Mouse (Mus musculus): ENCODE results near the gene Tecpr2.
A peak's percentile ranks its signal among the peaks of the same experiment; 100 is the strongest.

The Tecpr2 gene

DNA sequence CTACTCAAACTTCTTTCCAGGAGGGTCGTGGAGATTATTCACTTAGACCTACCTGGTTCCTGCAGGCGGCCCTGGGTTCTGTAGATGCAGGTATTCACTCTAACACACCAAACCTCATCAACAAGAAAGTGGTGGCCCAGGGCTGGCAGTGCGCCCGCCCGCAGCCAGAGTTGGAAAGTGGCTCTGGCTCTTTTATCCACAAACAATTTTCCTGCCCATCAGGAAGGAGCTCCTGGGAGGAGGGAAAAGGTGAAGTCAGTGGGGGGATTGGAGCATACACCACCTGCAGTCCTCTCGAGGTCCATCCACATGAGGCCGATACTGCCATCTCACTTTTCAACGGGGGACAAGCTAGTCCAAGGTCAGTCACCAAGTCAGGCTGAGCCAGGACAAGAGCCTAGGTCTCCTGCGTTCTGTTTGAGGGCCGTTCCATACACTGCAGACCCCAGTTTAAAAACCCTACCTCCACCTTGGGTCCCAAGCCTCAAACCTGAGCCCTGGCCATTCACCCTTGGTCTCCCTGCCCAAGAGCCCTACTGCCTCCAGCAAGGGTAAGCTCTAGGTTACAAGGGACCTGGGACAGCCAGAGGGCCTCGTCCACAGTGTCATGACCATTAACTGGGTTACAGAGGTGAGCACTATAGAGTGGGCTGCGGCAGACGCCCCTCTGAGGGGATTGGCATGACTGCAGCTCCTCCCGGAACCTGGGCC, 89.0 kb downstream of the Tecpr2 start:
- no peak for DNase-seq (ENCODE audit: low spot score)

DNA sequence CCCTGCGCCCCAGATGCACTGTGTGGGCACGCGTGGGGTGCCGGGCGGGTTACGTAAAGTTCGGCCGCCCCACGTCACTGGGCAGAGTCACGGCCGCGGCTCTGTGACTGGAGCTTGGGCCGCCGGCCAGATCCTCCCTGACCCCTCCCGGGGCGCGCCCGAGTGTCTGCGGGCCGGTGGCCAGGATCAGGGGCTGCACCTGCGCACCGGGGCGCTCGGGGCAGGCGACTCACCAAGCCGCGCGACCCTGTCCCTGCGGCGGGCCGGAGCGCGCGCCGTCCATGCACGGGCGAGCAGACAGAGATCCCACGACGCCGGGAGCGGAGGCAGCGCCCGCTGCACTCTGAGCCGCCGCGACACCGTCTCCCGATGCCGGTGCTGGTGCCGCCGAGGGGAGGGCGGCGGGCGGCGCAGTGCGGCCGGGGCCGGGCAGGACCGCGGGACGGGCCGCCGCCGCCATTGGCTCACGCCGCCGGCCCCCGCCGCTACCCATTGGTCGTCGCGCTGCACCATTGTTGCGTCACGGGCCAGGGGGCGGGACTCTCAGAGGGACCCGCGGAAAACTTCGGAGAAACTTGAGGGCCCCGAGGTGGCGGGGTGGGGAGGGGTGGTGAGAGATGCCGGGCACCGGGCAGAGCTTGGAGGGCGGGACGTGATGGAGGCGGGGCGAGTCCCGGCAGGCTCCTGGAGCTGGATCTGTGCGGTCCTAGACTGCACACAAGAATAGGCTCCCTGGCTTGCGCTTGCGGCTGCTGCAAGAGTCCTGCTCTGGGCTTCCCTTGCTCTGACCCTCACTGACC, 89.7 kb downstream of the Tecpr2 start, which contains the start of gene Ankrd9:
Gene Ankrd9, minus strand, starts transcription at position 434 of the 800 bp plus-strand sequence.
- DNase-seq (ENCODE audit: low spot score) = peak; percentile 93

DNA sequence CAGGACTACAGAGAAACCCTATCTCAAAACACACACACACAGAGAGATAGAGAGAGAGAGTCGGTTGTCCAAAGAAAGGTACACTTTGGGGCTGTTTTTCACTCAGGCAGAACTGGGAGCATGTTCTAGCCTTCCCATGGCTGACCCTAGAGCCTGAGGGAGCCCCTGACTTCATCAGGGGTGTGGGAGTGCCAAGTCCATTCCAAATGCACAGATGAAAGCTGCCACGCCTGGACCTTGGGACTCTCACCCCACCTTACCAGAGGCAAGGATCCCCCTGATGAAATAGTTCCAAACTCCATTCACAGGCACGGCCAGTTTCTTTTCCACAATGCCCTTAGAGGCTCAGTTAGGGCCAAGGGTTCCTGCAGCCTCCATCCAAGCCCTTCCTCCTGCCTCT, 90.7 kb downstream of the Tecpr2 start:
- no peak for DNase-seq (ENCODE audit: low spot score)

DNA sequence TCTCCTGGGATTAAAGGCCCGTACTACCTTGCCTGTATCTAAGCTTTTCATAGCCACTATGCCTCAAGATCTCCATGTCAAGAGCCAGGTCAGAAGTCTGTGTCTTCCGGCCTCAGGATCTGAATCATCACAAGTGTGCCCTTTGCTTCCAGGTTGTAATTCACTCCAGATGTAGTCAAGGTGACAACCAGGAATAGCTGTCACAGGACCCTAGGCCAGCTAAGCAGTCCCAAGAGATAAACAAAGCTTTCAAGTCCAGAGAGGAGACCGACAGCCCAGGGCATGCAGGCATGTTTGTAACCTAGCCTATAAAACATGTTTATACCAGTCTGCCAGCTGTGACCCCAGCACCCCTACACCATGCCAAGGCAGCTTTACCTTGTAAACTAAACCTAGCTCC, 92.7 kb downstream of the Tecpr2 start:
- DNase-seq (ENCODE audit: low spot score) = no peak

DNA sequence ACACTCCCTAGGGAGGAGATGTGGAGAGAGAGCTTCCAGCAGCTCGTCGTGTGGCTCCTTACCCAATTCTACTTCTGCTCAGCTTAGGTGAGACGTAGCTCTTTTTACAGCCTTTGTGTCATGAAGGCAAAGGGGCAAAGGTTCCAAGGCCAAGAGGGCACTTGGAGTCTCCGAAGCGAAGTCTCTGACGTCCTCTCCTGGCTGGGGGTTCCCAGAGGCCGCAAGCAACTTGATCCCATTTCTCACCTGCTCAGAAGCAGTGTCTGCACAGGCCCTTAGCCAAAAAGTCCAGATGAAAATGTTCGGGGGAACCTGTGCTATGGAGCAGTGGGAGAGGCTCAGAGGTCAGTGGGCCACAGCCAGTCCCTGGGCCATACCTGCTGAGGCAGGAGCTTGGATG, 94.0 kb downstream of the Tecpr2 start:
- DNase-seq (ENCODE audit: low spot score) = no peak

DNA sequence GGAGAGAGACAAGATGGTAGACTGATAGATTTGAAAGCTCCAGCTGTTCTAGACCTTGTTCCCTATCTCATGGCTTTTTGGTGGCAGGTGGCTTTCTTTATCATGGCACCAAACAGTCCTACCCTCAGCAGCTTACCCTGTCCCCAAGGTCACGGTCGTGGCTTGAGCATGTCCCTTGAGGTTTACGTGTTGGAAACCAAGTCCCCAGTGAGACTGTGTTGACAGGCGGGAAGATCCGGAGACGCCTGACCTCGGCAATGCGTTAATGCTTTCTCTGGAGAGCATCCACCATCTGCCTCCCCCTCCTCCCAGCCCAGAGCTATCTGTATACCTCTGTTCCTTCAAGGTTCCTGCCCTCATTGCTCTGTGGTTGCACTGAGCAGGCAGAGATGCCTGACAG, 94.7 kb downstream of the Tecpr2 start:
- no peak for DNase-seq (ENCODE audit: low spot score)

DNA sequence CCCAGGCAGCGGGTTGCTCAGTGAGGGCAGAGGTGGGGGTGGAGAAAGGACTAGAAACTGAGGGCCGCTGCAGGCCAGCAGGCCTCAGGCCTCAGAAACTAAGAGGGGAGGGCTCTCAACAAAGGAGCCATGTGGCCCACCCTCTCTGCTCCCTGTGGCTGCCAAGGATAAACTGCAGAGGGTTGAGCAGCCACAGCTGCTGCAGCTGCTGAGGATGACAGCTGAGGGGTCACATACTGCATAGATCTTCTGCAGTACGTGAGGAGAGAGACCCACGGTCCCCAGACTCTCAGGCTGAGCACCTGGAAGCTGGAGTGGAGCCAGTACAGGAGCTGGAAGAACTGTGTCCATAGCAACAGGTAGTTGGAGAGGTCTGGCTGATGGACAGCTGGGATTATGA, 95.5 kb downstream of the Tecpr2 start:
- no peak for DNase-seq (ENCODE audit: low spot score)

DNA sequence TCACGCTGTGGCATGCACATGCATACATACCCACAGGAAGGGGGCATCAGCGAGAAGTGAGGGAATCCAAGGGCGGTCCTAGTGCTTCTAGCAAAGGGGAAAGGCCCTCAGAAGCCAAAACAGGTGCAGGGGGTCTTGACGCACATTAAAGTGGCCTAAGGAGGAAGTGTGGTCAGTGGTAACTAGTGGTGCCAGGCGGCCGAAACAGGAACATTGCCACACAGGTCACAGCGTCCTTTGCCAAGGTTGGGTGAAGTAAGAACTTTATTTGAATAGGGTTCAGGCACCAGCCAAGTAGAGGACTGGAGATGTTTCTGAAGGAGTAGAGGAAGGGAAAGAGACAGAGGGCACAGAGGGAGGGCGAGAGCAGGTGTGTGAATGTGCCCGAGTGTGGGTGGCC, 96.1 kb downstream of the Tecpr2 start:
- DNase-seq (ENCODE audit: low spot score) = no peak

DNA sequence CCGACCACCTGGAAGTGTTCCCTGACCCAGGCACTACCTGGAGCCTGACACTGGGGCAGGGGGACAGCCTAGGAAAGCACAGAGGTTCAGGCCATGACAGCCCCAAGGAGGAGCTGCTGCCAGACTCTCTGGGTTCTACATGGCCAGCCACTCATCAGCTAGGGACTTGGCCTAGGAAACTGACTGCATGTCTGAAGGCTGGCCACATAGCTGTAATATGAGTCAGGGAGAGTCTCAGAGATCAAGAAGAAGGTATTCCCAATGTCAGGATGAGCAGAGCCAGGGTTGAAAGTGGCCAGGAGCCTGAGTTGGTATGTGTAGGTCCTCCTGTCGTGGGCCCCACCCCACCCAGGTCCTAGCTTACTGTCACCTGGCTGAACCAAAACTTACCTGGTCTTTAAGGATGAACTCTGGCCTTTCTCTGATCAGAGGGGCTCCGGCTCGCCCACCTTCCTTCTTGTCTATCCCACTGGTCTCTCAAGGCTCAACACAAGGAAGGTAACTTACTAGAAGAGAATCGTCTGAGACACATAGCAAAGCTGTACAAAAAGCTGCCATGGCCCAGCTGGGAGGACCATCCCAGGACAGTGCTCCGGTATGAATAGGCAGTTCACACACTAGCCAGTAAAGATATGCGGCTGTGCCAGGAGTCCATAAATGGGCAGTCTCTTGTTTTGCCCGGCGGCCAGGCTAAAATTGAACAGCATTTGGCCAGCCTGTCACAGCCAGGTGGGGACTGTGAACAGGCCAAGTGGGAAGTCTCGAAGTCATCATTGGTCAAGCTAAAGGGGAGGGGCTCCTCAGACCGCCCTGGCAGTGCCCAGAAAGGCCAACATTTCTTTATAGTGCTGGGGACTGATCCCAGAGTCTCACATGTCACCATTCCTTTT, 97.7 kb downstream of the Tecpr2 start:
- no peak for DNase-seq (ENCODE audit: low spot score)

DNA sequence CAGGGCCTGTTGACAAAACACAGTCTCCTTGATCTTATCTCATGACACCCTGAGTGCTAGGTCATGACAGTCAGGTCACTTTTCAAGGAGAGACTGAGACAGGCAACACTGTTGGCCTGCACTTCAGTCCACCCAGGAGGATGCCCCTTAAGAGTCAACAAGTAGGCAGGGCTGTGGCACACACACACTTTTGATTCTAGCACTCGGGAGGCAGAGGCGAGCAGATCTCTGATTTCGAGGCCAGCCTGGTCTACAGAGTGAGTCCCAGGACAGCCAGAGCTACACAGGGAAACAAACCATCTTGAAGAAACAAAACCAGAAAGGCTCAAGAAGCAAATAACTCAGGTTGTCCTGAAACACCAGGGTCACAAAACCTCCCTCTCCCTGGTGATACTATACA, 100.3 kb downstream of the Tecpr2 start:
- no peak for DNase-seq (ENCODE audit: low spot score)

DNA sequence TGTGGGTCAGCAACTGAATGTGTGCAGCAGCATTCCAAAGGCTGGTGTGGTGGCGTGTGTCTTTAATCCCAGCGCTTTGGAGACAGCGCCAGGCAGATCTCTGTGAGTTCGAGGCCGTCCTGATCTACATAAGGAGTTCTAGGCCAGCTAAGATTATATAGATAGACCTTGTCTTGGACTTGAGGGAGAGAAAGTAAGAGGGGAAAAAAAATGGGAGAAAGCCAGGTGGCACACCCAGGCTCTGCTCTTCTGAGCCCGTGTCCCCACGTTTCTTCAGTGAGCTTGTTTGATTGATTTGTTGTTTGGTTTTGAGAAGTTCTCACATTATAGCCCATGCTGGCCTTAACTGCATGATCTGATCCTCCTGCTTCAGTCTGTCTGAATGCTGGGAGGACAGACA, 101.4 kb downstream of the Tecpr2 start:
- no peak for DNase-seq (ENCODE audit: low spot score)

DNA sequence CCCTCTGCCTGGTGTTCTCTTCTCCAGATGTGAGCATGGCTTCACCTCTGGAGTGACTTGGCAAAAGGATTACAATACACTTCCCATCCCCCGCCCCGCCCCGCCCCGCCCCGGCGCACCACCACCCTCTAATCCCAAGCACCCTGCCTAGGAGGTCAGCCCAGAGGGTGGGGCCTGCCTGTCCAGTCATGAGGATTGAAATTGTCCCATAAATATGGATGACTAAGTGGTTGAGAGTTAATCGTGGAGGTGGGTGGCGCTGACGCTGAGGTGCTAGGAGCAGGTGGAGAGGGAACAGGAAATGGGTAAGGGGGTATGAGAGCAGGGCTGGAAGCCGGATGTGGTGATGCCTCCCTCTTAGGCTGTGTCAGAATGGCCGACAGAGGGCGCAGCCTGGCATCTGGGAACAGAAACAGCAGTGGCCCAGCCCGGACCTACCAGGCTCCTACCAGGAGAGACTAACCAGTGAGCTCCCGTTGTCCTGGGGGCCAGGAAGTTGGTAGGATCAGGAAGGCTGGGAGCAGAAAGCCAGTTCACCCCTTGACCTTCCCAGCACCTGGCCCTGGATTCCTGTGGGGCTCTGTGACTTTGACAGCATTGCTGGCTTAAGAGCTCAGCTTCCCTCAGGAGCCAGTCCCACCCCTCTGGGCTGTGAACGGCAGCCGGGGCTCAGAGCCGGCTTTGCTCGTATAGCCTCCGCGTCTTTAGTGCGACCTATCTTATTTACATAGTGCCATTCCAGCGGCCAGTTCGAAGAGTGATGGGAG, 102.5 kb downstream of the Tecpr2 start:
- peak; percentile 84 for DNase-seq (ENCODE audit: low spot score)

DNA sequence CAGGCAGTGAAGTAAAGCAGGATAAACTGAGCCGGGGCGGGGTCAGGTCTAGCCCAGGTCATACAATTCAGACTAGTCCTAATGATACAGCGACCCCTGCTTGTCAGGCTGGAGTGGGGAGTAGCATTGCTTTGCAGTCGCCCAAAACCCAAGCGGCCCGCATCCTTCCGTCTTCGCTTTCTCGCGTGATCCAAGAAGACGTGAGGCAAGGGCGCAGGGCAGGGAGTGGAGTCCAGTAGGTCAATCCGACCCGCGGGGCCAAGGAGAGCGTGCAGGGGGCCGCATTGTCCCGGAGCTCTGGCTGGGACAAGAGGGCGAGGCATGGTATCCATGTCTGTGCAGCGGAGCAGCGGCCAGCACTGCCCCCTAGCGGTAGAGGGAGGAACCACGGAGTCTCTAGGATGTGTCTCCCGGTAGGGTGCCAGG, 103.1 kb downstream of the Tecpr2 start:
- peak; percentile 86 for DNase-seq (ENCODE audit: low spot score)

DNA sequence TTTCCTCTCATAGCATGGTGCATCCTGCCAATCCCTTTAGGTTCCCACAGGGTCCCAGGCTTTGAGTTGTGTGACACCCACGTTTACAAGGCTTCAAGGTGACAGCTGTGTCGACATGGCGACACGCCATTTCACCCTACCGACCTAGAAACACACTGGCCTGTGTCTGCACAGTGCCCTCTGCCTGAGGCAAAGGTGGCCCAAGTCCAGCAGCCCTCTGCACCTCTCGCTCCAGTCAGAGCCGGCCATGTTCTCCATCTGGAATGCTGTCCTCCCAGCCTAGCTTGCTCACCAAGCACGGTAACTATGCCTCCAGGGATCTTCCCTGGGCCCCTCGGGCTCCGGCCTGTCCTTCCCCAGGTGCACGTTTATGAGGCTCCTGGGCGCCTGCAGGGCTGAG, 103.7 kb downstream of the Tecpr2 start:
- no peak for DNase-seq (ENCODE audit: low spot score)

DNA sequence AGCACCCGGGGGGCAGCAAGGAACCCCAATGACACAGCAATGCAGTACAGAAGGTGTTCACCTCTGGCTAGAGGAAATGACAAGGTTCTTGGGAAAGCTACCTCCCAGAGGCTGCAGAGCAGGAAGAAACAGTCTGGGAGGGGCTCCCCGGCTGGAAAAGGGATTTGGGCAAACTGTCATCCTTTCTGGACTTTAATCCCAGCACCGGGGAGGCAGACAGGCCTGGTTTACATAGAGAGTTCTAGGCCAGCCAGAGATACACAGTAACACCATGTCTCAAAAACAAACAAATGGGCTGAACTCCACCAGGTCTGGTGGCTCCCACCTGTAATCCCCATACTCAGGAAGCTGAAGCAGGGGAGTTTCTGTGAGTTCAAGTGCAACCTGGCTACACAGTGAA, 104.2 kb downstream of the Tecpr2 start:
- no peak for DNase-seq (ENCODE audit: low spot score)

DNA sequence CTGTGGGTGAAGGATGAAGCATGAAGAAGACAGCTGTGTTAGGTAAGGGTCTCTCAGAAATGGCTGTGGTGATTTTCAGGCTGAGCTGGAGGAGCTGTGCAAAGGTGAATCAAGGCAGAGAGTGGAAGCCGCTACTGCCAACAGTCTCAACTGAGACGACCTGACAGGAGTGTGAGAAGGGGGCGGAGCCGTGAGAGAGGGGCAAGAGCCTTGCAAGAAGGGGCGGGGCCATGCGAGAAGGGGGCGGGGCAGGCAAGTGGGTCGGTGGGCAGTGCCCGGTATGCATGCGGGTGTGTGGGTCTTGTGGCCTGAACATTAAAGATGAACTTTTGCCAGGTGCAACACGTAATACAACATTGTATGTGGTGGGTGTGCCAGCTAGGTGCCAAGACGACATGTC, 105.6 kb downstream of the Tecpr2 start:
- no peak for DNase-seq (ENCODE audit: low spot score)

DNA sequence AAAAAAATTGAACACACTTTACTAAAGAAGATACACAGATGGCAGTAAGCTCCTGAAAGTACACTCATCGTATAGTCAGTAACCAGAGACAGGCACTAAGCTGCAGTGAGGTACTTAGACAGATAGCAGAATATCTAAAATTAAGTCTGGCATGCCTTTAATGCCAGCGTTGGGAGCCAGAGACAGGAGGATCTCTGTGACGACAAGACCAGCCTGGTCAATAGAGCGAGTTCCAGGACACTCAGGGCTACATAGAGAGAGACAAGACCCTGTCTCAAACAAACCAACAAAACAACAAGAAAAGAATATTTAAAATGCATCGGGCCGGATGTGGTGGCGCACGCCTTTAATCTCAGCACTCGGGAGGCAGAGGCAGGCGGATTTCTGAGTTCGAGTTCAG, 109.0 kb downstream of the Tecpr2 start:
- DNase-seq (ENCODE audit: low spot score) = no peak

DNA sequence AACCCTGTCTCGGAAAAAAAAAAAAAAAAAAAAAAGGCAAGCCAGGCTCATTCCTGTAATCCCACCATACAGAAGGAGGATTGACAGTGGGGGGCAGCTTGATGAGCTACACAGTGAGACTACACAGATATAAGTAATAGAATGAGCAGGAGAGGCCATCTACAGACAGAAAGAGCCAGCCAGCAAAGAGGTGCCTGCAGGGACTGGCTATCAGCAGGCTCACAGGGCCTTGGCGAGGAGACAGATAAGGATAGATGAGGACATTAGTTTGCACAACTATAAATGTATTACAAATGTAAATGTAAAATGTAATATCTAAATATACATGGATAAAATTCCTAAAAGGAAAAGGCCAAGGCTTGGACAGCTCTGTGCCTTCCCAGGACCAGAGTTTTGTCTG, 110.8 kb downstream of the Tecpr2 start:
- no peak for DNase-seq (ENCODE audit: low spot score)

DNA sequence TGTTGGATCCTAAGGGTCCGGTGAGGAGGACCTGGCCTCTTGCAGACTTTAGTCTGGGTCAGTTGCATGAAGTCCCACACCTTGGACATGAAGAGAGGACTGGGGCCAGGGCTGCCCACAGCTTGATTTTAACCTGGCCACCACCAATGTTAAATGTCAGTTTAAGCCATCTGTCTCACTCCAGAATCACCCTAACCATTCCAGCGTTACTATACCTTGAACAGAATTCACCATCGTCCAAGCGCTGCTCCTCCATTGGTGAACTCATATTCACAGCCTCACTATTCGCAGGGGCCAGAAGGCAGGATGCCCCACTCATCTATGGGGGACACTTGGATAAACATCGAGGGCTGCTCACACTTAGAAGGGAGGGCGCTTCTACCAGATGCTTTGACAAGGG, 111.9 kb downstream of the Tecpr2 start:
- no peak for DNase-seq (ENCODE audit: low spot score)

DNA sequence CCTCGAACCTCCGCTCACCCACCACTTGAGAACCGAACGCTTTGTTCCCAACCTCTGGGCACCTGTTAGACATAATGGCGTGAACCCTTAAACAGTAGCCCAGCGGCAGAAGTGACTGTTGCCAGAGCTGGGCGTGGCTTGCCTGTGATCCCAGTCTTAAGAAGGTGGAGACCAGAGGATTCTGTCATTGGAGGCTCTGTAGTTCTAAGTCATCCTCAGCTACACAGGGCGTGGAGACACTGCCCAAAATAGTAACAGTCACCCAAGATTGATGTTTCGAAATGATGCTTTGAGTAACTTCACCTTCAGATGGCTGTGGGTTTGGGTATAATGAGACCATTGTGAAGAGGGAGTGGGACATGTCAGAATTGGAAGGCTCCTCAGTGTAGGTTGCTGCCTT, 115.1 kb downstream of the Tecpr2 start:
- no peak for DNase-seq (ENCODE audit: low spot score)

DNA sequence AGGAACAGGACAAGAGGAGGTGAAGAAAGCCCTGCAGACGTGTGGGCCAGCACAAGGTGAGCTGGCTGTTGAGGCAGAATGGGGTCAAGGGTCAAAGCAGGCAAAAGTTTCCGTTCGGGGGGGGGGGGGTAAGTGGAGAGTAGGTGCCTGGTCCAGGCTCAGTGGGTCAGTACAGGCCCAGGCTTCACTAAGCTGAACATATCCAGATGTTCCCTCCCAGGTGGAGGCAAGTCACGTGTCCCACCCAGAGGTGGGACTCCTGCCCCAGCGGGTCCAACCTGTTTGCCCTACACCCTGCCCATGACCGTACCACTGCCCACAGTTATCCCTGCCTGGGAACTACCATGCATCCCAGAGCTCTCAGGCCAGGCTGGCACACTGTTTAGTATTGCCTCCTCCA, 116.7 kb downstream of the Tecpr2 start:
- DNase-seq (ENCODE audit: low spot score) = no peak

DNA sequence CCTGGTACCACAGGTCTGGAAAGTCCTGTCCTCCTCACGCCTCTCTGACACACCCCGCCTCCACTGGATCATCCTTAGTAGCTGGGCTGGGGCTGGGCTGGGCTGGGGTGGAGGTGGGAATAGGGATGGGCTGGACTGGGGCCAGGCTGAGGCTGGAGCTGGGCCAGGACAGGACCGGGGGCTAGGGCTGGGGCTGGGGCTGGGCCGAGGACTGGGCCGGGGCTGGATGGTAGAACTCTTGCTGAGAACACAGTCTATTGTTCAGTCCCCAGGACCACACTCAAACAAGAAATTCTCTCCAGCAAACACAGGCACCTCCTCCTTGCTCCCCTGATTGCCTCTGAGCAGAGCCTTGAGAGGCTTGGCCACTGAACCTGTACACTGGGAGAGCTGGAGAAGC, 117.3 kb downstream of the Tecpr2 start:
- DNase-seq (ENCODE audit: low spot score) = no peak
